Mouse (Mus musculus): Measurements from ENCODE around the gene Hoxc9.

DNA sequence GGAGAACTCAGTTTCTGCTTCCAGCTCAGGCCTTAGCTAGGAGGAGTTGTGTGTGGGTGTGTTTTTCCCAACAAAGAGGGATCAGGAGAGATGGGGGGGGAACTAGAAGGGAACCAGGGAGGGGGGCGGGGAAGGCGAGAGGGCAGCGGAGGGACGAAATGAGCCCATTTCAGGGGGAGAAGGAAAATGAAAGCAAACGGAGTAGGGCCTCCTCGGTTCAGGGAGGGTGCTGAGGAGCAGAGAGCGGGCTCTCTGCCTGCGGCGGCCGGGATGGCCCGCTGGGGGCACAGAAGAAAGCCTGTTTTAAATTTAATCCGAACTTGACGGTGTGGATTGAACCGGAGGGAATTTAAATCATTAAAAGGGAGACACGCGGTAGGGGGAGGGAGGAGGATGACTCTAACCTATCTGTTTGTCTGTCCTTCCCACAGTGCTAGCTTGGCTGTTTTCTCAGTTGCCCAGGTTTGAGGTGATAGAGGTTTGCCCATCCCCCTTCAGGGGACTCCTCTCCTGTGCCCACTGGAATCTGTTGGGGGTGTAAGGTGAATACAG is 1.3 kb downstream of the Hoxc9 start:
- no peak for TF ChIP-seq POLR2A (IDR thresholded peaks at IDR 0.05; ENCODE audit: low read depth, low read length)
- TF ChIP-seq E2F4 (IDR thresholded peaks at IDR 0.05; ENCODE audit: insufficient replicate concordance, low read depth, low read length): no peak
- no peak for TF ChIP-seq CTCF (conservative IDR thresholded peaks at IDR 0.05 in 1 of 2, IDR thresholded peaks at IDR 0.05 in 1 of 2; ENCODE audit: low read depth in 2 of 2, low read length in 2 of 2)
- no peak for TF ChIP-seq CHD2 (IDR thresholded peaks at IDR 0.05; ENCODE audit: low read length)
- no peak for TF ChIP-seq ZNF384 (IDR thresholded peaks at IDR 0.05; ENCODE audit: low read depth, low read length)
- no peak for TF ChIP-seq UBTF (IDR thresholded peaks at IDR 0.05; ENCODE audit: low read depth, low read length)

Measured in CH12.LX (cell line).